Mouse (Mus musculus) kidney, postnatal 36 days (tissue): ENCODE data around the gene Wsb1.
A peak's percentile ranks its signal among the peaks of the same experiment; 100 is the strongest.
"Not testable (repeated sequence)": the region's sequence is repeated elsewhere in the genome, so short reads cannot be mapped to it uniquely, and the experiment has no call there.

Source experiments
- DNase-seq, 2 experiments: peaks; one replicate each; pipeline ENCODE4 v3.0.0; 2021 to 2022; ENCODE audit warnings: mixed read lengths in 2 of 2

The Wsb1 gene

DNA sequence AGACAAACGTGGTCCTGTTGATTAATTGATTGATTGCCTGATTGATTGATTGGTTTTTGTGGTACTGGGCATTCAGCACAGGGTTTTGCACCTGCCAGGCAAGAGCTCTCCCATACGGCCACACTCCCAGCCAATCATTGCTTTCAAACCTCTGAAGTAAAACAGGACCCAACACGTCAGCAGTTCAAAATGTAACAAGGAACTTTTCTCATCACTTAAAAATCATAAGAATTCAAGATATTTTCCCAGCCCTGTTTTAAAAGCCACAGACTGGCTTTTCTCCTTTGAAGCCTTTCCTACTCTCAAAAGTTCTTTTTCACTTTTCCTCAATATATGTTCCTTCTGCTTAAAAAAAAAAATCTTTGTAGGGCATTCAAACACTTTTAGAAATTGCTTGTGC is 9.9 kb upstream of the Wsb1 start:
- no peak for DNase-seq

GRCm38 (mm10) chr11:79260126-79260525 is 5.7 kb upstream of the Wsb1 start:
- not testable (repeated sequence) for DNase-seq

GRCm38 (mm10) chr11:79258738-79259137 is 4.3 kb upstream of the Wsb1 start:
- DNase-seq, result no peak

GRCm38 (mm10) chr11:79253542-79254390 is 705 bp downstream of the Wsb1 start:
- peak; percentile 38 to 71 for DNase-seq

- DNase-seq, result peak in 1 of 2 experiments; percentile 37
Measured at GRCm38 (mm10) chr11:79252881-79253541, 1.5 kb downstream of the Wsb1 start.

GRCm38 (mm10) chr11:79239024-79239423 is 15.4 kb downstream of the Wsb1 start:
- DNase-seq, result no peak

GRCm38 (mm10) chr11:79238398-79238752 is 16.1 kb downstream of the Wsb1 start:
- peak in 1 of 2 experiments; percentile 62 for DNase-seq

DNA sequence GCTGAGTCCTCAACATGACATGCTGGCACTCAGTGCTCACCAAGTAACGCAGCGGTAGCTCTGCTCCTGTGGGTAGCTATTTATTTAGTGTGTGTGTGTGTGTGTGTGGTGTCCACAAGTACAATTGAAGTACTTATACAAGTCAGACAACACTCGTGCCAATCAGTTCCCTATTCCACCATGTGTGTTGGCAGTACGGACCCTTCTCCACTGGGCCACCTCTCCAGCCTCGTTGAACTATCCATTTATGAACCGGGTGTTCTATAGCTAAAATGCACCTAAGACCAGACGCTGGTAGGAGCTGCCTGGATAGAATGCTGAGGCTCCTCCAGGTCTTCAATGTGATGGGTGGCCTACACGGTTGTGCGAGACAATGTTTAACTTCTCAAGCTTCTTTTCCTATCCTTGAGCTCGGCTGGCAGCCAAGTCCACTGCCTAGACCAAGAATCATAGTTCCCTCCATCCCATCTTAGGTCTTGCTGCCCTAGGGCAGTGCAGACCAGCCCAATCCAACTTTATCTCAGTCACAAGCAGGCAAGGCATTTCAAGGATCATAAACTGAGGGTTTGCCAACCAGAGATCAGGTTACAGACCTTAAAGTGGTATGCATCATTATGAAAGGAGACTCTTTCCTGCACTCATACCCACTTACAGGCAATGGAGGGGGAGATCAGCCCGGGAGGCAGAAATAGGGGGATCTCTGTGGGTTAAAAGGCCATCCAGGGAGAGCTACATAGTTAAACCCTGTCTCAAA is 16.6 kb downstream of the Wsb1 start:
- DNase-seq, result peak; percentile 95 to 97

DNA sequence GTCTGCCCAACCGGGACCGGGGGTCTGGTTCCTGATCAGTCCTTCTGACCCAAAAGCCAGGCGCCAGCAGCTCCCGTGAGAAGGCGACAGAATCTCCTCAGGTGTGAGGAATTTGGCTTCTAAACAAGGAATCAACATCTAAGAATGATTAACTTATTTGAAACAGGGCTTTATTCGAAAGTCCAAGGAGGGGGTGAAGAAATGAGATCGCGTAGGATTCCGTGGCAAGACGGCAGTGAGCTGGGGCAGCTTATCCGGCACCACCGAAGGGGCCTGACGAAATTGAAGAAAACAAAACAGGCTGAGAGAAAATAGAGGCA is 24.3 kb downstream of the Wsb1 start:
- peak in 1 of 2 experiments; percentile 76 for DNase-seq

- DNase-seq, result peak; percentile 64 to 76
Measured at GRCm38 (mm10) chr11:79229561-79230250, 24.8 kb downstream of the Wsb1 start.

DNA sequence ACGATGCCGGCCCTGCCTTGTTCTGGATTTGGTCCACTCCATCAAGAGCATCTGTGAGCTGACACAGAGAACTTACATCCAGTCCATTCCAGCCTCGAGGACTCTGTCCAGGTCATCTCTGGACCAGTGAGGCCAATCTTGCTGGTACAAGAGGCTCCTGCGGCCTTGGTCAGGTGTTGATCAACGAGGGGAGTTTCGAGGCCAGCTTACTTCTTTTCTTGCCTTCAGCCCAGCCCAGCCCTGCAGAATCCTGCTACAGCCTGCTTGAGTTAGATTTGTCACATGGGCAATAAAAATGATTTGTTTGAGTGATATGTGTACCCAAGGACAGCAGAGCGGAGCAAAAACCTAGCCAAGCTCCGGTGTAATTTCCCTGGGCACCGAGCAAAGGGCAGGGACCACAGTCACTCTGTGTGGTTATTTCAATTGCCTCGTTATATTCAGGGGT is 25.4 kb downstream of the Wsb1 start:
- peak; percentile 81 to 92 for DNase-seq

DNA sequence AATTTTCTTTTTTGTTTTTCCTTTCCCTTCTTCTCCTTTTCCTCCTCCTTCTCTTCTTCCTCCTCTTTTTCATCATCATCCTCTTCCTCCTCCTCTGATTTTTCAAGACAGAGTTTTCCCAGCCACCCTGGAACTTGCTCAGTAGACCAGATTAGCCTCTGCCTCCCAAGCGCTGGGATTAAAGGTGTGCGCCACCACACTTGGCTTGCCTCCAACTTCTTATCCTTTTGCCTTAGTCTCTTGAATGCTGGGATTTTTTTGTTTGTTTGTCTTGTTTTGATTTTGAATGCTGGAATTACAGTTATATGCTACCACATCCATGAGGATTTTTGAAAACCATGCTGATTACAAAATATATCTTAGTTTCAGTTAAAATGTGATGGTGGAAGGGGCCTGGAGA is 26.4 kb downstream of the Wsb1 start:
- peak; percentile 50 to 51 for DNase-seq

DNA sequence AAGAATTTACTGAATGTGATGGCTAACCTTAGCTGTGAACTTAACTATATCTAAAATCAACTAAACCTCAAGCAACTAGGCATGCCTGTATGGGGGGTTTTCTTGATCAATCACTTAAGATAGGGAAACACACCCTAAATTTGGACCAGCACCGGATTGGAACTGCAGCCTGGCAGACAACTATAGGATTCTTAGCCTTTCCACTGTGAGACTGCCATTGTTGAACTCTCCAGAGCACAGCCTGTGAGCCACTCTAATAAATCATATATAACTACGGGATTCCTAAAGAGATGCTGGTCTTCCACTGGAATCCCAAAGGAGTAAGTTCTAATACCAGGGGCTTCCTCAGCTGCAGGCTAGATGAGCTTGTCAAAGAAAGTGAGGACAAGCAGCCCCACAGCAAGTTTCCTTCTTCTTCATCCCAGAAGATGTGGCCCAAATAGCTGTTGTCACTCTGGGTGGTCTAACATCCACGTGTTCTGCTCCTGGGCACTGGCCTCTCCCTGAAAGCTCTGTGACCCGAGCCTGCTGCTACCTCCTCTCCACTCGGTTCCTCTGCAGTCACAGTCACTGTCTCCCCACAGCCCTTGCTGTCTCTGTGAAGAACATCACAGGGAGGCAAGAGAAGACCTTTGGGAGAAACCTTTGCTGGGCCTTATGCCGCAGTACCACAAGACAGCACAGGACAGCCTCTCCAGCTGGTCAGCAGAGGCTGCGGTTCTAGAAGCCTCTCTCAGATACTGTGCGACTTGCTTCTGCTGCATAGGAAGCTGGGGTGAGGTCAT is 28.9 kb downstream of the Wsb1 start:
- DNase-seq, result no peak

- DNase-seq, result peak; percentile 94 to 96
Measured at GRCm38 (mm10) chr11:79224562-79225280, 29.8 kb downstream of the Wsb1 start.

DNA sequence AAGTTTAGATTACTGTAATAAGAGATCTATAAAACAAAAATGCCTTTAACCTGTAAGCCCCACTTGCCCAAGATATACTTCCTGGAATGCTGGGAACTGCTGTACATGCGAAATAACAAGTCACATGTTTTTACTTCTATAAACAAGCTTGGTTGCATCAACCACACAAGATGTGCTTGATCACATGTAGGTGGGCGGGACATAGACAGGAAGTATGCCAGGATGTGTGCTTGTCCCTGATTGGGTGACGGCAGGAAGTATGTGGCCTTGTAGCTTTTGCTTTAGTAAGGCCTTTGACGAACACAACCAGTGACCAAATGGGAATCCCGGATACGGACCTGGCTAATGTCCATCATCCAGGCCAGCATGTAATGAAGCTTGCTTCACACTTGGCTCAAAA is 31.1 kb downstream of the Wsb1 start:
- peak; percentile 43 to 46 for DNase-seq

DNA sequence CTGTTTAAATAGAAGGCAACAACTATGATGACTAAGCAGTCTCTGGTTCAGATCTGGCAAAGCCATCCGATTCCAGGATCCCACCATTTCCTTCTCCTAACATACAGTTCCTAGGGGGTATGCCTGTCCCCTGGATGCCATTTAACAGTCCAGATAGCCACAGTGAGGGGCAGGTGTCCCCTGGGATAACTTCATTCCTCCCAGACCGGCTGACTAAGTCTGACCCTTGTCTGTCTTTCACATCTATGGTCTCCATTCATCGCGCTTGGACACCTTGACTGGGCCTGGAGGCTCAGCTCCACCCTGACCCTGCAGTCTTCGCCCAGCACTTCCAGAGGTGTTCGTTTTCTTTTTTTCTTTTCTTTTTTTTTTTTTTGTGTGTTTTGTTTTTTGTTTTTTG is 31.8 kb downstream of the Wsb1 start:
- DNase-seq, result no peak

DNA sequence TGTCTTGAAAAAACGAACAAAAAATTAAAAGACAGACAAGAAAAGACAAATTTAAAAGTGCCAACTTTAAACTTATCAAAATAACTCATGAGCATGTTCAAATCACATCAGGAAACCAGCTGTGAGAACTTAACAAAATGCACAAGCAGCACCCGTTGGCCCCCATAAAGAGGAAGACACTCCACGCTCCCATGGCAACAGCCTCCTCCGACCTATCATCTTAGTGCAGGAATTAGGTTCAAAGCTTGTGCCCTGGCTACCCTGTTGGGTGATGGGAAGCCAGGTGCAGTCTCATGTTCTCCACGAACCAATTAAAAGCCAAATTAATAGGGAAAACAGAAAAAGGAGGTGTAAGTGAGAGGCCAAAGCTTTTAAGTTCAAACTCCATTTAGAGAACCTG is 32.8 kb downstream of the Wsb1 start:
- no peak for DNase-seq

DNA sequence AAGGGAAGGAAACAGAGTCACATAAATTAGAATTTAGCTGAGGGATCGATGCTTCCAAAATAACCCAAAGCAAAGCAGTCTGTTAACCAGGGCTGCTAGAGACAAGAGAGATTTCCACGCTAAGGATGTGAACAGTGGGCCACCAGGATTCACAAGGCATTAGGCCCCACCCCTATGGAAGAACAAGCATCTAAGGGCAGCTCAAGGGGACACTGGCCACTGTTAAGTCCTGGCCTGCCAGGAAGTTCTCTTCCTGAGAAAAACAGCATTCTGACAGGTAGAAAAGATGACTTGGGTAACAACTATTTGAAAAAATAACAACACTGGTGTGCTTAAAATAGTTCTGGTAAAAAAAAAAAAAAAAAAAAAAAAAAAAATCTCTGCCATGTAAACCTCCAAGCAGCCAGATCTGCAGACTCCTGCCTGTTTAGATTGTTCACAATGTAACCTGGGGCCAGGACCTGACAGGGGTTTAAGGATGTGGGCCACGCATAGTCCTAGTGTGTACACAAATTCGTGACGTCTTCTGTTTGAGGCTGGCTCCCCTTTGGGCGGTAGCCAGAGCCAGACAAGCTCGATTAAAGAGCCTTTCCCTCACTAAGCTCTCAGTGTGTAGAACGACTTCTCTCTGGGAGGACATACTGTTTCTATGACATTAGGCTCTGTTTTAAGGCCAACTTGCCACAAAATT is 35.4 kb downstream of the Wsb1 start:
- DNase-seq, result peak in 1 of 2 experiments; percentile 29

DNA sequence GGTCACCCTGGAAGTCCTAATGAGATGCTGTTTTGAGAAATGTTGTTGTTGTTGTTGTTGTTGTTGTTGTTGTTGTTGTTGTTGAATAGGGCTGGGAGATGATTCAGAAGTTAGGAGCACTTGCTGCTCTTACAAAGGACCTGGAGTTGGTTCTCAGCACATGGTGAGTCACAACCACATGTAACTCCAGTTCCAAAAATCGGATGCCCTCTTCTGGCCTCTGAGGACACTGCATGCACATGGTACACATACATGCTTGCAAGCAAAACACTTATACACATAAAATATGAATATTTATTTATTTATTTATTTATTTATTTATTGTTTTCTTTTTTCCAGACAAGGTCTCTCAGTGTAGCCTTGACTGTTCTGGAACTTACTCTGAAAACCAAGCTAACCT is 36.4 kb downstream of the Wsb1 start:
- no peak for DNase-seq

GRCm38 (mm10) chr11:79217133-79217532 is 37.3 kb downstream of the Wsb1 start:
- no peak for DNase-seq

DNA sequence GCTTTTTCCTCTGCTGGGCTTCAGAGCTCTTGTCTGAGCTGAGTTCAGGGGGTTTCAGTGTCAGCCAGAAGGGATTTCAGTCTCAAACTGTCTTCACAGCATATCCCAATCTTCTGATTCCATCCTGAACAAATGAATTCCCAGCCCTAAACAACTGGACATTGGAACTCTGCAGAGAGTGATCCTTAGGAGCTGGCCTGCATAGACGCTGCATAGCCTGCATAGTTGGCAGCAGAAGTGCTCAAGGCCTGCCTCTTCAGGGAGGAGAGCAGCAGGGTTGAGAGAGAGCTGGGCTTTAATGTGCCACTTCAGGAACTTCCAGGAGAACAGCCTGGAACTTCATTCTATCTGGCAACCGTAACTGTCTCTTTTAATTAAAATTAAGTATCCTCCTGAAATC is 38.9 kb downstream of the Wsb1 start:
- DNase-seq, result no peak
